Mouse (Mus musculus) hindbrain, embryonic 12.5 days (tissue): ENCODE measurements around the gene Lrrc51. TPM values are rescaled to one million over a fixed set of nuclear protein-coding genes. Genes with fewer than 3 reads are reported as not detected.
"Not testable (repeated sequence)": the region's sequence is repeated elsewhere in the genome, so short reads cannot be mapped to it uniquely, and the experiment has no call there.

Experiments
- ATAC-seq: fragments of 200-750 bp; cut with Nextera tagmentation; 2 replicates; pipeline ENCODE4 v1.8.0; 2017; ENCODE audit warnings: moderate TSS enrichment; ENCODE audit not compliant: low FRiP score
- H3K27ac ChIP-seq: fragments of 300-500 bp; sonication (generic); 2 replicates; pipeline ENCODE4 v1.5.1; 2016; ENCODE audit warnings: mild to moderate bottlenecking
- H3K27me3 ChIP-seq: fragments of 300-500 bp; sonication (generic); 2 replicates; pipeline ENCODE4 v1.6.1; 2016; ENCODE audit warnings: mild to moderate bottlenecking
- H3K36me3 ChIP-seq: fragments of 300-500 bp; sonication (generic); 2 replicates; pipeline ENCODE4 v1.6.1; 2016; ENCODE audit warnings: mild to moderate bottlenecking
- H3K4me1 ChIP-seq: fragments of 300-500 bp; sonication (generic); 2 replicates; pipeline ENCODE4 v1.6.1; 2016
- H3K4me2 ChIP-seq: fragments of 300-500 bp; sonication (generic); replicated peaks from 2 replicates; pipeline ENCODE4 v1.6.1; 2016; ENCODE audit warnings: mild to moderate bottlenecking
- H3K4me3 ChIP-seq: fragments of 300-500 bp; sonication (generic); 2 replicates; pipeline ENCODE4 v1.5.1; 2016; ENCODE audit warnings: mild to moderate bottlenecking
- H3K9ac ChIP-seq: fragments of 300-500 bp; sonication (generic); 2 replicates; pipeline ENCODE4 v1.6.1; 2016; ENCODE audit warnings: mild to moderate bottlenecking, moderate library complexity
- H3K9me3 ChIP-seq: fragments of 300-500 bp; sonication (generic); replicated peaks from 2 replicates; pipeline ENCODE4 v1.6.1; 2016; ENCODE audit warnings: mild to moderate bottlenecking
- WGBS: fragments of 180-500 bp; shearing (Covaris S2); methylation state at CpG from one replicate; pipeline ENCODE4 v1.1.7; 2016; 5-methylcytosine and 5-hydroxymethylcytosine counted together
- polyA plus RNA-seq: library from polyadenylated mRNA; unstranded; fragments of >200 nt; fragmentation: Nextera tagmentation; extraction: Ambion mirVana; gene quantifications from 2 replicates; pipeline ENCODE4 v1.2.1, GENCODE M21; 2016

Lrrc51 gene
- polyA plus RNA-seq, 1 experiment from 2014 or later = 10.1 TPM

- no peak for ATAC-seq
- Histone ChIP-seq H3K27me3 (no peaks in the 10 kb centered on the region), H3K9ac (no peak overlapping the region), H3K36me3 (no peaks in the 10 kb centered on the region), H3K4me3 (no peak overlapping the region), H3K4me1 (peaks cover under 1% of the 10 kb centered on the region; the same call in 1 of the 2 replicates), H3K9me3 (no peaks in the 10 kb centered on the region), H3K4me2 (no peak overlapping the region), H3K27ac (no peak overlapping the region)
- WGBS = 96% methylated on average over 2 of the region's 2 CpGs
Measured at GRCm38 (mm10) chr7:101963621-101964020, 29.9 kb upstream of the Lrrc51 start.

GRCm38 (mm10) chr7:101962829-101963228 lies 29.1 kb upstream of the Lrrc51 start:
- WGBS = 96% methylated on average over 2 of the region's 2 CpGs

GRCm38 (mm10) chr7:101956911-101957310 lies 23.2 kb upstream of the Lrrc51 start:
- Histone ChIP-seq H3K4me2 (no peak overlapping the region), H3K4me1 (no peaks in the 10 kb centered on the region), H3K4me3 (no peak overlapping the region), H3K27ac (no peak overlapping the region), H3K9ac (no peak overlapping the region), H3K9me3 (no peaks in the 10 kb centered on the region), H3K36me3 (no peaks in the 10 kb centered on the region), H3K27me3 (no peaks in the 10 kb centered on the region)
- no peak for ATAC-seq
- WGBS = 92% methylated on average over 5 of the region's 5 CpGs

More at GRCm38 (mm10) chr7:101962829-101963228, 29.1 kb upstream of the Lrrc51 start:
- no peaks in the 10 kb centered on the region for H3K27me3 ChIP-seq
- no peak for ATAC-seq
- no peak overlapping the region for H3K4me3 ChIP-seq
- no peaks in the 10 kb centered on the region for H3K9me3 ChIP-seq
- H3K9ac ChIP-seq = no peak overlapping the region
- no peaks in the 10 kb centered on the region for H3K4me1 ChIP-seq
- no peak overlapping the region for H3K27ac ChIP-seq
- no peak overlapping the region for H3K4me2 ChIP-seq
- no peaks in the 10 kb centered on the region for H3K36me3 ChIP-seq

DNA sequence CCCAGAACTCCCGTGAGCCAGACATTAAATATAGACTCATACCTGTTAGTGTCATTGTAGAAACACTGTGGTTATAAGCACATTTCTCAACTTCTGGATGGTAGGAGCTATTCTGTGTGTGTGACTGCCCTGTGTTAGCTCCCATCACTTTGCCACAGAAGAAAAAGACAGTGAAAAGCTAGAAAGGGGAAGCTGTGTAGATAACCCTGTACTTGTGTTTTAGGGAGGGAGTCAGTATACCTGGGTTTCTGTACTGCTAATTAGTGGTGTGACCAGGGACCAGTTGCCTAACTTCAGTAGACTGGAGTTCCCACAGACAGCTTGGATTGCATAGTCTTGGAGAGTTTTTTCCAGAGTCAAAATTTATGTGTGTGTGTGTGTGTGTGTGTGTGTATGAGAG lies 22.8 kb upstream of the Lrrc51 start:
- Histone ChIP-seq H3K4me3 (no peak overlapping the region), H3K27me3 (no peaks in the 10 kb centered on the region), H3K4me2 (no peak overlapping the region), H3K9me3 (no peaks in the 10 kb centered on the region), H3K36me3 (no peaks in the 10 kb centered on the region), H3K4me1 (no peaks in the 10 kb centered on the region), H3K9ac (no peak overlapping the region), H3K27ac (no peak overlapping the region)
- WGBS = 93% methylated on average over 1 of the region's 1 CpGs
- ATAC-seq = no peak

DNA sequence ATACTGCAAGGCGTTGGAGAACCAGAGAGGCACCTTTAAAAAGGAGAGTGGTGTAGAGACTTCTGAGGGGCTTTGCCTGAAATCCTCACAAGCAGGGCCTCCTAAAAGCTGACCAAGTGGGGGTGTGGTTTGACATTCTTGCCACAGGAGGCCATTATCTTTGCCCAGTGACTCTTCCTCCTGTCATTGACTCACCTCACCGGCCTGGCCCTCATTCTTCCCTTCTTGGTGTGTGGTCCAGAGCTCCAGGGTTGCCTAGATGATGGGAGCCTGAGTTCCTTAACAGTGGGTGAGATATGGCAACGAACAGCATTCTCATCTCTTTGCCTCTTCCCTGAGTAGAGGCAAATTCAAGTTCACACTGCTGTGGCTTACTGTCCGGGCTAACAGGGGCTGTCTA lies 22.2 kb upstream of the Lrrc51 start:
- H3K4me1 ChIP-seq = no peaks in the 10 kb centered on the region
- no peak for ATAC-seq
- H3K9ac ChIP-seq = no peak overlapping the region
- no peaks in the 10 kb centered on the region for H3K36me3 ChIP-seq
- H3K27ac ChIP-seq = no peak overlapping the region
- no peaks in the 10 kb centered on the region for H3K9me3 ChIP-seq
- WGBS = 59% methylated on average over 4 of the region's 4 CpGs
- H3K4me3 ChIP-seq = no peak overlapping the region
- no peaks in the 10 kb centered on the region for H3K27me3 ChIP-seq
- no peak overlapping the region for H3K4me2 ChIP-seq

GRCm38 (mm10) chr7:101955276-101955675 lies 21.6 kb upstream of the Lrrc51 start:
- Histone ChIP-seq H3K4me1 (no peaks in the 10 kb centered on the region), H3K27ac (no peak overlapping the region), H3K9ac (no peak overlapping the region), H3K4me2 (no peak overlapping the region), H3K9me3 (no peaks in the 10 kb centered on the region), H3K36me3 (no peaks in the 10 kb centered on the region), H3K27me3 (no peaks in the 10 kb centered on the region), H3K4me3 (no peak overlapping the region)
- WGBS = 96% methylated on average over 2 of the region's 2 CpGs
- ATAC-seq = no peak

GRCm38 (mm10) chr7:101954163-101954562 lies 20.5 kb upstream of the Lrrc51 start:
- Histone ChIP-seq H3K4me2 (no peak overlapping the region), H3K36me3 (no peaks in the 10 kb centered on the region), H3K9ac (no peak overlapping the region), H3K4me3 (no peak overlapping the region), H3K27ac (no peak overlapping the region), H3K27me3 (no peaks in the 10 kb centered on the region), H3K9me3 (no peaks in the 10 kb centered on the region), H3K4me1 (no peaks in the 10 kb centered on the region)
- 97% methylated on average over 2 of the region's 2 CpGs for WGBS
- ATAC-seq = no peak

DNA sequence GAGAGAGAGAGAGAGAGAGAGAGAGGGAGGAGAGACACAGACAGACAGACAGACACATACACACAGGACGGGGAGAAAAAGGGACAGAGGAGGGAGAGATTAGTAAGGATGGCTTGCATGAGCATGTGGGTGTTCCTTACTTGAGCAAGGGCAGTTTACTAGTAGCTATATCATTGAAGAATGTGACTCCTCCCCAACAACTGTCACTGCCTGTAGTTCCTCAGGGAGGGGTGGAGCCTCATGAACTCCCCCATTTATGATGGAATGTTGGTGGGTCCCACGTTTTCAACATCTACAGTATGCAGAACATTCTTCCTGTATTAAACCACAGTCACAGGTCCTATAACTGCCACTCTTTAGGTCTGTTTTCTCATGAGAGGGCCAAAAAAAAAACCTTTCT lies 18.4 kb upstream of the Lrrc51 start:
- Histone ChIP-seq H3K4me3 (no peak overlapping the region), H3K9me3 (no peaks in the 10 kb centered on the region), H3K27ac (no peak overlapping the region), H3K27me3 (no peaks in the 10 kb centered on the region), H3K4me2 (no peak overlapping the region), H3K9ac (no peak overlapping the region), H3K36me3 (0 out of 2 replicates have a peak, but pooled peaks cover 3% of the 10 kb centered on the region), H3K4me1 (no peaks in the 10 kb centered on the region)
- 78% methylated on average over 2 of the region's 2 CpGs for WGBS
- no peak for ATAC-seq

DNA sequence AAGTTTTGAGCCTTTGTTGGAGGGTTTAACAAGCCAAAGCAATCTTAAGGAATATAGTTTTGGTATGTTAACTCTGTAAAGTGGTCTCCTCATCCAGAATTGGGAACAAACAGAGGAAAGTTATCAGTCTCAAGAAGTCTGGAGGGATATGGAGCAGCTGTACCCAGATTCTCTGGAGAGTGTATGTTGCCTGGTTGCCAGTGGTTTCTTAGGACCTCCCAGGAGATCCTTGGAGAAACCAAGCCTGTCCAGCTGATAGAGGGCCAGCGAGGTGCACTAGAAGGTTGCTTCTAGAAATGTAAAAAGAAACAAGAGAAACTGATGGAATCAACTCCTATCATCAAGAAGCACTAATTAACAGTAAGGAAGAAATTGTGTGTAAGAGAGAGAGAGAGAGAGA lies 18.0 kb upstream of the Lrrc51 start:
- WGBS = 77% methylated on average over 1 of the region's 1 CpGs
- Histone ChIP-seq H3K4me2 (no peak overlapping the region), H3K4me3 (no peak overlapping the region), H3K4me1 (no peaks in the 10 kb centered on the region), H3K27ac (no peak overlapping the region), H3K9ac (no peak overlapping the region), H3K36me3 (0 out of 2 replicates have a peak, but pooled peaks cover 3% of the 10 kb centered on the region), H3K27me3 (no peaks in the 10 kb centered on the region), H3K9me3 (no peaks in the 10 kb centered on the region)
- no peak for ATAC-seq

DNA sequence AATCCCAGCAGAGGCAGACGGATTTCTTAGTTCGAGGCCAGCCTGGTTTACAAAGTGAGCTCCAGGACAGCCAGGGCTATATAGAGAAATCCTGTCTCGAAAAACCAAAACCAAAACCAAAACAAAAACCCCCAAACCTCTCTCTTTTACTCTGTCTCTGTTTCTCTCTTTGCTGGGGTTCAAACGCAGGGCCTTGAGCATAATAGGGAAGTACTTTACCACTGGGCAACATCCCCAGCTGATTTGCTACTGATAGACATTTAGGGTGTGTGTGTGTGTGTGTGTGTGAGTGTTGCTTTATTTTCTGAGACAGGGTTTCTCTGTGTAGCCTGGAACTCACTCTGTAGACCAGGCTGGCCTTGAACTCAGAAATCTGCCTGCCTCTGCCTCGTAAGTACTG lies 15.3 kb upstream of the Lrrc51 start:
- not testable (repeated sequence) for H3K4me2 ChIP-seq, H3K27me3 ChIP-seq, H3K4me3 ChIP-seq, H3K9me3 ChIP-seq, H3K27ac ChIP-seq, H3K4me1 ChIP-seq, ATAC-seq, H3K9ac ChIP-seq, H3K36me3 ChIP-seq
- WGBS = 92% methylated on average over 5 of the region's 5 CpGs

DNA sequence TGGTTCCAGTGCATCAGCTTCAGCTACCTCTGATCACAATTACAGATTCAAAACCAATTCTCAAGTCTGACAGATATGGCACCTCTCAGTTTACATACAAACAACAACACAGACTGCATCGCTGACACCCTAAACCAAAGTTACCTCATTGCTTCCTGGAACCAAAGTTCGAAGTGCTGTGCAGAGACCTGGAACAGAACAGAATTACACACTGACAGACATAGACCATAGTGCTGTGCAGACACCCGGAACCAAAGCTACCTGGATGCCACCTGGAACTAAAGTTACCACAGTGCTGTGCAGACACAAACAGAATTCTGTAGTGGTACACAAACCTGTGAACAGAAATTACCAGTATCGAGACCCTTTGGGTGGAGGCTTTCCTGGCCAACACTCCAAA lies 6.1 kb upstream of the Lrrc51 start:
- Histone ChIP-seq H3K4me3 (no peak overlapping the region), H3K4me1 (peaks cover 14% of the 10 kb centered on the region), H3K27me3 (no peaks in the 10 kb centered on the region), H3K27ac (no peak overlapping the region), H3K9ac (no peak overlapping the region), H3K4me2 (no peak overlapping the region), H3K36me3 (no peaks in the 10 kb centered on the region), H3K9me3 (no peaks in the 10 kb centered on the region)
- no peak for ATAC-seq
- WGBS = 93% methylated on average over 4 of the region's 4 CpGs

- H3K4me2 ChIP-seq = no peak overlapping the region
- 93% methylated on average over 2 of the region's 2 CpGs for WGBS
- ATAC-seq = no peak
Measured at GRCm38 (mm10) chr7:101938348-101938747, 4.7 kb upstream of the Lrrc51 start.

DNA sequence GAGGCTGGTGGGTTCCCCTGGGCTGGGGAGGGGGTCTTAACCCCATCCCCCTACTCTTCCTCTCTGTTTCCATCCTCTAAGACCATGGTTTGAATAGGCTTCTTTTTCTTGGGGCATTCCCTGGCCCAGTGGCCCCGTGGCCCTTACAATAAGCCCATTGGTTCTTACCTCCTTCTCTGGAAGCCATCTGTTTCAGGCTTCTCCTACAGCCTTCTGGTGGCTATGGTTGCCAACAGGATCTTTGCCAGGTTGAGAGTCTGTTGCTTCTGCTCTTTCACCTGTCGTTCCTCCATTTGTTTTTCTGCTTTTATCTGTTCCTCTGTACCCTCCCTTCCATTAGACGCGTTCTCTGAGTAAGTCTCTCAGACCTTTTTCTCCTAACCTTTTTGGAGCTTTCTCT lies 3.9 kb upstream of the Lrrc51 start:
- no peak for ATAC-seq
- no peak overlapping the region for H3K4me2 ChIP-seq
- WGBS = 96% methylated on average over 4 of the region's 4 CpGs
- no peak overlapping the region for H3K4me3 ChIP-seq
- no peaks in the 10 kb centered on the region for H3K36me3 ChIP-seq
- no peaks in the 10 kb centered on the region for H3K9me3 ChIP-seq
- no peak overlapping the region for H3K27ac ChIP-seq
- no peak overlapping the region for H3K9ac ChIP-seq
- peaks cover 19% of the 10 kb centered on the region for H3K4me1 ChIP-seq
- no peaks in the 10 kb centered on the region for H3K27me3 ChIP-seq

More at GRCm38 (mm10) chr7:101938348-101938747, 4.7 kb upstream of the Lrrc51 start:
- no peaks in the 10 kb centered on the region for H3K36me3 ChIP-seq
- no peak overlapping the region for H3K27ac ChIP-seq
- H3K9ac ChIP-seq = no peak overlapping the region
- H3K9me3 ChIP-seq = no peaks in the 10 kb centered on the region
- no peak overlapping the region for H3K4me3 ChIP-seq
- H3K4me1 ChIP-seq = peaks cover 19% of the 10 kb centered on the region
- no peaks in the 10 kb centered on the region for H3K27me3 ChIP-seq
